Mouse (Mus musculus): ENCODE results near the gene Ndufb7. TPM values are rescaled to one million over a fixed set of nuclear protein-coding genes. Genes with fewer than 3 reads are reported as not detected.

Gene Ndufb7
- polyA plus RNA-seq, 1 experiment = 302 TPM

DNA sequence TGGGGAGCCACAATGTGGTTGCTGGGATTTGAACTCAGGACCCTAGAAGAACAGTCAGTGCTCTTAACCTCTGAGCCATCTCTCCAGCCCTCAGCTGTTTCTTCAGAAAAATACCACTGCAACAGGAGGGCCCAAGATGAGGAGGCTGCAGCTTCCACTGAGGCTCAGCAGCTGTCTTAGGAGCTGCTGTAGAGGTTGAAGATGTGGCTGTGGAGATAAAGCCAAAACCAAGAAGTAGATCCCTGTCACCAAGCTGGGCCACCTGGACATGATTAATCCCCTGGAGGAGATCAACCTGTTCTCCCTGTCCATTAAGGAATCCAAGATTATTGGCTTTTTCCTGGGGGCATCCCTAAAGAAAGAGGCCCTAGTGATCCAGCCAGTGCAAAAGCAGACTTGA, 33.3 kb downstream of the Ndufb7 start:
- no peaks in the 10 kb centered on the region for H3K27me3 ChIP-seq (ENCODE audit: control insufficient read depth, insufficient read depth, insufficient read length)
- no peaks in the 10 kb centered on the region for H3K36me3 ChIP-seq (ENCODE audit: control insufficient read depth, insufficient read depth)
- no peaks in the 10 kb centered on the region for H3K79me2 ChIP-seq (ENCODE audit: control insufficient read depth, insufficient read depth)
- H3K79me3 ChIP-seq (ENCODE audit: low read depth) = no peaks in the 10 kb centered on the region
- no peak overlapping the region for H3ac ChIP-seq (ENCODE audit: control insufficient read depth, insufficient read length, low read depth)
- TF ChIP-seq MAX (IDR thresholded peaks at IDR 0.05) = no peak
- TF ChIP-seq MYOD1 (IDR thresholded peaks at IDR 0.05; ENCODE audit: control insufficient read depth, insufficient read length, low read depth) = no peak
- no peak for TF ChIP-seq MYOG (IDR thresholded peaks at IDR 0.05; ENCODE audit: control insufficient read depth, extremely low read depth, insufficient read length)
- no peak for TF ChIP-seq CTCF (IDR thresholded peaks at IDR 0.05; ENCODE audit: control insufficient read depth, insufficient read depth, insufficient read length)
- no peak for TF ChIP-seq USF1 (IDR thresholded peaks at IDR 0.05; ENCODE audit: low read depth)
- no peak for TF ChIP-seq FOSL1 (IDR thresholded peaks at IDR 0.05; ENCODE audit: insufficient read depth, low read length, poor library complexity, severe bottlenecking)
- TF ChIP-seq CEBPB (IDR thresholded peaks at IDR 0.05; ENCODE audit: low read depth) = no peak
- H3K4me3 ChIP-seq (ENCODE audit: insufficient read depth, poor library complexity, severe bottlenecking) = no peak overlapping the region

DNA sequence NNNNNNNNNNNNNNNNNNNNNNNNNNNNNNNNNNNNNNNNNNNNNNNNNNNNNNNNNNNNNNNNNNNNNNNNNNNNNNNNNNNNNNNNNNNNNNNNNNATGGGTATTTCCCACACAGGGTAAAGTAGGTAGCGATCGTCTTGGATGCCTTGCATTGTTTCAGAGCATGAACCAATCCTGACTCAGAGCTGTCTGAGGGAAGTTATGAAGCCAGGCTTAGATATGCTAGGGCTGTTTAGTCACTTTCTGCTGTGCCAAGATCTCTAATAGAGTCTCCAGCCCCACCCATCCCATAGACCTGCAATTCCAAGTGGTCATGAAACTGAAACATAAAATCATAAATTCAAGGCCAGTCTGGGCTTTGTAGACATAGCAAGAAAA, 36.2 kb downstream of the Ndufb7 start:
- H3K79me2 ChIP-seq (ENCODE audit: control insufficient read depth, insufficient read depth) = peaks cover 8% of the 10 kb centered on the region
- H3K4me3 ChIP-seq (ENCODE audit: insufficient read depth, poor library complexity, severe bottlenecking) = no peak overlapping the region
- H3K36me3 ChIP-seq (ENCODE audit: control insufficient read depth, insufficient read depth) = no peaks in the 10 kb centered on the region
- H3K27me3 ChIP-seq (ENCODE audit: control insufficient read depth, insufficient read depth, insufficient read length) = no peaks in the 10 kb centered on the region
- no peak for TF ChIP-seq MAX (IDR thresholded peaks at IDR 0.05)
- TF ChIP-seq MYOG (IDR thresholded peaks at IDR 0.05; ENCODE audit: control insufficient read depth, extremely low read depth, insufficient read length) = no peak
- no peak overlapping the region for H3ac ChIP-seq (ENCODE audit: control insufficient read depth, insufficient read length, low read depth)
- H3K79me3 ChIP-seq (ENCODE audit: low read depth) = no peaks in the 10 kb centered on the region

DNA sequence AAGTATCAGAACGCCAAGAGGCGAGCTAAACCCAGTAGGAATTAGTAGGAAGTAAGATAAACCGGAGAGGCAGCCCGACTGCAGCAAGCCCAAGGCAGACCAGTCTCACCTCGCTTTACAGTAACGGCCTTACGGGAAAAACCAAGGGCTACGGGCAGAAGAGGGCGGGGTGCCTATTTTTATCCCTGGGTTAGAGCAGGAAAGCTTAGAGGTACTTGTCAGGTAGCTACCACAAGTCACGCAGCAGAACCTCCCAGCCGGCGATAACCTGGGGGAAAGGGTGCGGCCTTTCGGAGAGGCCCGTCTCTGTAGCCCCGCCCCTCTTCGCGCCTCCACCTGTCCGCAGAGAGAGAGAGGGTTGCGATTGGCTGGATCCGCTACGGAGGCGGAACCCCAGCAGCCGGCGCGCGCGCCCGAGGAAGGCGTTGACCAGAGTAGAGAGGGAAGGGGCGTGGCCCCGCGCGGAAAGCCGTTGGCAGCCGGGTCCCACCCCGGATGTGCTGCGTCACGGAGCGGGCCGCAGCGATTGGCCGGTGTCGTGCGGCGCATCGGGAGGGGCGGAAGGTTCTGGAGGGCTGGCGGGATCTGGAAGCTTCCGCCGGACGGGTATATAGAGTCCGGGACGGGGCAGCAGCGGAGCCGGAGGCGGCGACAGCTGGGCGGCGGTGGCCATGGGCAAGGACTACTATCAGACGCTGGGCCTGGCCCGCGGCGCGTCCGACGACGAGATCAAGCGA, 41.4 kb downstream of the Ndufb7 start, which contains the start of the genes Tecr and Dnajb1:
TSS of gene Tecr (minus strand) at position 311 of the 737 bp plus-strand sequence.
TSS of gene Dnajb1 (plus strand) at position 533 of the 737 bp plus-strand sequence.
- peaks cover 46% of the 10 kb centered on the region for H3K79me2 ChIP-seq (ENCODE audit: control insufficient read depth, insufficient read depth)
- H3K79me3 ChIP-seq (ENCODE audit: low read depth) = peaks cover 25% of the 10 kb centered on the region
- TF ChIP-seq CTCF (IDR thresholded peaks at IDR 0.05; ENCODE audit: control insufficient read depth, insufficient read depth, insufficient read length) (no peak), MYOG (IDR thresholded peaks at IDR 0.05; ENCODE audit: control insufficient read depth, extremely low read depth, insufficient read length) (no peak), MYOD1 (IDR thresholded peaks at IDR 0.05; ENCODE audit: control insufficient read depth, insufficient read length, low read depth) (peak; percentile 8)
- H3ac ChIP-seq (ENCODE audit: control insufficient read depth, insufficient read length, low read depth) = peak within 1 kb of the TSS; percentile 94
- peaks cover 31% of the 10 kb centered on the region for H3K36me3 ChIP-seq (ENCODE audit: control insufficient read depth, insufficient read depth)
- peak within 1 kb of the TSS; percentile 94 for H3K4me3 ChIP-seq (ENCODE audit: insufficient read depth, poor library complexity, severe bottlenecking)
- H3K27me3 ChIP-seq (ENCODE audit: control insufficient read depth, insufficient read depth, insufficient read length) = no peaks in the 10 kb centered on the region

DNA sequence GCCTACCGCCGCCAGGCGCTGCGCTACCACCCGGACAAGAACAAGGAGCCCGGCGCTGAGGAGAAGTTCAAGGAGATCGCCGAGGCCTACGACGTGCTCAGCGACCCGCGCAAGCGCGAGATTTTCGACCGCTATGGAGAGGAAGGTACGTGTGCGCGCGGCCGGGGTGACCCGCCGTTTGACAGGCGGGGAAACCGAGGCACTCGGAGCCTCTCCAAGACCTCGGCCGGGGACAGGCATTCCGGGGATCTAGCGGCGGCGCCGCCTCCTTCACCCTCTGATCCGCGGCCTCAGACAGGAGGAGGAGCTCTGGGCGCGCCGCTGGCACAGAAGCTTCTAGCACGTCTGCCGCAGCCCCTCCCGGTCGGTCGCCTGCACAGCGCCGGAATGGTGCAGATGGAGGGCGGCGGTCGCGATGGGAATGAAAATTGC, 41.9 kb downstream of the Ndufb7 start:
- Histone ChIP-seq H3K4me3 (ENCODE audit: insufficient read depth, poor library complexity, severe bottlenecking) (peak overlapping the region; percentile 94), H3K79me2 (ENCODE audit: control insufficient read depth, insufficient read depth) (peaks cover 46% of the 10 kb centered on the region), H3ac (ENCODE audit: control insufficient read depth, insufficient read length, low read depth) (peak overlapping the region; percentile 94), H3K79me3 (ENCODE audit: low read depth) (peaks cover 25% of the 10 kb centered on the region), H3K36me3 (ENCODE audit: control insufficient read depth, insufficient read depth) (peaks cover 34% of the 10 kb centered on the region), H3K27me3 (ENCODE audit: control insufficient read depth, insufficient read depth, insufficient read length) (no peaks in the 10 kb centered on the region)
- TF ChIP-seq CTCF (IDR thresholded peaks at IDR 0.05; ENCODE audit: control insufficient read depth, insufficient read depth, insufficient read length) (no peak), USF1 (IDR thresholded peaks at IDR 0.05; ENCODE audit: low read depth) (no peak), MYOG (IDR thresholded peaks at IDR 0.05; ENCODE audit: control insufficient read depth, extremely low read depth, insufficient read length) (no peak), CEBPB (IDR thresholded peaks at IDR 0.05; ENCODE audit: low read depth) (no peak), MYOD1 (IDR thresholded peaks at IDR 0.05; ENCODE audit: control insufficient read depth, insufficient read length, low read depth) (no peak), FOSL1 (IDR thresholded peaks at IDR 0.05; ENCODE audit: insufficient read depth, low read length, poor library complexity, severe bottlenecking) (no peak), MAX (IDR thresholded peaks at IDR 0.05) (no peak)

DNA sequence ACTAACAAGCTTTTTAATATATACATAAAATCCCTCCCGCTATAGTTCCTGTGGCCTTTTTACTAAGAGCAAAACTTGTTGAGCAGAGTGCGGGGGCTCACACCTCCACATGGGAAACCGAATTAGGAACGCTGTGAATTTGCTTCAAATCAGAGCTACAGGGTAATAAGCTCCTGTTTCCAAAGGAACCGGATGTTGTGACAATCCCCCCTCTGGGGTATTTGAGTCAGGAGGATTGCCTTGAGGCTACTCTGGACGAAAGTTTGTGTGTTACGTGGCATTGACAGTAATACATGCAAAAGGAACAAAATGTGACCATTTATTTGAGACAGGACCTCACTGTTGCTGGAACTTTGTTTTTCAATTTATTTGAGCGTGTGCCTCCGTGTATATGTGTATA, 42.6 kb downstream of the Ndufb7 start:
- H3ac ChIP-seq (ENCODE audit: control insufficient read depth, insufficient read length, low read depth) = peak overlapping the region; percentile 52
- H3K36me3 ChIP-seq (ENCODE audit: control insufficient read depth, insufficient read depth) = peaks cover 34% of the 10 kb centered on the region
- peaks cover 46% of the 10 kb centered on the region for H3K79me2 ChIP-seq (ENCODE audit: control insufficient read depth, insufficient read depth)
- TF ChIP-seq FOSL1 (IDR thresholded peaks at IDR 0.05; ENCODE audit: insufficient read depth, low read length, poor library complexity, severe bottlenecking) (no peak), MYOG (IDR thresholded peaks at IDR 0.05; ENCODE audit: control insufficient read depth, extremely low read depth, insufficient read length) (no peak), CEBPB (IDR thresholded peaks at IDR 0.05; ENCODE audit: low read depth) (no peak)
- no peaks in the 10 kb centered on the region for H3K27me3 ChIP-seq (ENCODE audit: control insufficient read depth, insufficient read depth, insufficient read length)
- H3K79me3 ChIP-seq (ENCODE audit: low read depth) = peaks cover 25% of the 10 kb centered on the region
- H3K4me3 ChIP-seq (ENCODE audit: insufficient read depth, poor library complexity, severe bottlenecking) = peak overlapping the region; percentile 94

DNA sequence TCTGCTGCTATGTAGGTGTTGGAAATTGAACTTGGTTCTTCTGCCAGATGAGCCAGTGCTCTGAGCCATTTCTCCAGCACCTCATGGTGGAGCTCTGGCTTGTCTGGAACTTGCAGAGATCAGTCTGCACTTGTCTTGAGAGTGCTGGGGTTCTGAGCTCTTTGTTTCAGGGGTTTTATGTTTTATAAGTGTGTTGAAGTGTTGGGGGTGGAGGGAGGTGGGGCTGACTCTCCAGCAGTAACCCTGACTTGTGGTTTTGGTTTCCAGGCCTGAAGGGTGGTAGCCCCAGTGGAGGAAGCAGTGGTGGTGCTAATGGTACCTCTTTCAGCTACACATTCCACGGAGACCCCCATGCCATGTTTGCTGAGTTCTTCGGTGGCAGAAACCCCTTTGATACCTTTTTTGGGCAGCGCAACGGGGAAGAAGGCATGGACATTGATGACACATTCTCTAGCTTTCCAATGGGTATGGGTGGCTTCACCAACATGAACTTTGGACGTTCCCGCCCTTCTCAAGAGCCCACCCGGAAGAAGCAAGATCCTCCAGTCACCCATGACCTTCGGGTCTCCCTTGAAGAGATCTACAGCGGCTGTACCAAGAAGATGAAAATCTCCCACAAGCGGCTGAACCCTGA, 43.2 kb downstream of the Ndufb7 start:
- H3K27me3 ChIP-seq (ENCODE audit: control insufficient read depth, insufficient read depth, insufficient read length) = no peaks in the 10 kb centered on the region
- peaks cover 34% of the 10 kb centered on the region for H3K36me3 ChIP-seq (ENCODE audit: control insufficient read depth, insufficient read depth)

More for the DNA sequence above, 43.2 kb downstream of the Ndufb7 start:
- H3K4me3 ChIP-seq (ENCODE audit: insufficient read depth, poor library complexity, severe bottlenecking) = peak overlapping the region; percentile 94
- TF ChIP-seq CEBPB (IDR thresholded peaks at IDR 0.05; ENCODE audit: low read depth) (no peak), MAX (IDR thresholded peaks at IDR 0.05) (no peak), MYOD1 (IDR thresholded peaks at IDR 0.05; ENCODE audit: control insufficient read depth, insufficient read length, low read depth) (no peak), CTCF (IDR thresholded peaks at IDR 0.05; ENCODE audit: control insufficient read depth, insufficient read depth, insufficient read length) (no peak), MYOG (IDR thresholded peaks at IDR 0.05; ENCODE audit: control insufficient read depth, extremely low read depth, insufficient read length) (no peak), FOSL1 (IDR thresholded peaks at IDR 0.05; ENCODE audit: insufficient read depth, low read length, poor library complexity, severe bottlenecking) (no peak), USF1 (IDR thresholded peaks at IDR 0.05; ENCODE audit: low read depth) (no peak)
- peak overlapping the region; percentile 42 for H3ac ChIP-seq (ENCODE audit: control insufficient read depth, insufficient read length, low read depth)
- peaks cover 46% of the 10 kb centered on the region for H3K79me2 ChIP-seq (ENCODE audit: control insufficient read depth, insufficient read depth)
- H3K79me3 ChIP-seq (ENCODE audit: low read depth) = peaks cover 25% of the 10 kb centered on the region

All from C2C12 (cell line).